Mouse (Mus musculus) G1E-ER4 (cell line): Measurements from ENCODE around the gene Gm43064. TPM values are rescaled to one million over a fixed set of nuclear protein-coding genes. Genes with fewer than 3 reads are reported as not detected.

Experiments
- GATA1 ChIP-seq: IDR thresholded peaks from one replicate; pipeline ENCODE4 v1.8.0; 2012; ENCODE audit warnings: low read length, inconsistent platforms
- polyA plus RNA-seq: library from polyadenylated mRNA; stranded (reverse); fragments of >175 nt; gene quantifications from 2 replicates; pipeline ENCODE4 v1.2.3, GENCODE M21; 2012

Gm43064 gene
- polyA plus RNA-seq, 1 experiment = 0.12 TPM

DNA sequence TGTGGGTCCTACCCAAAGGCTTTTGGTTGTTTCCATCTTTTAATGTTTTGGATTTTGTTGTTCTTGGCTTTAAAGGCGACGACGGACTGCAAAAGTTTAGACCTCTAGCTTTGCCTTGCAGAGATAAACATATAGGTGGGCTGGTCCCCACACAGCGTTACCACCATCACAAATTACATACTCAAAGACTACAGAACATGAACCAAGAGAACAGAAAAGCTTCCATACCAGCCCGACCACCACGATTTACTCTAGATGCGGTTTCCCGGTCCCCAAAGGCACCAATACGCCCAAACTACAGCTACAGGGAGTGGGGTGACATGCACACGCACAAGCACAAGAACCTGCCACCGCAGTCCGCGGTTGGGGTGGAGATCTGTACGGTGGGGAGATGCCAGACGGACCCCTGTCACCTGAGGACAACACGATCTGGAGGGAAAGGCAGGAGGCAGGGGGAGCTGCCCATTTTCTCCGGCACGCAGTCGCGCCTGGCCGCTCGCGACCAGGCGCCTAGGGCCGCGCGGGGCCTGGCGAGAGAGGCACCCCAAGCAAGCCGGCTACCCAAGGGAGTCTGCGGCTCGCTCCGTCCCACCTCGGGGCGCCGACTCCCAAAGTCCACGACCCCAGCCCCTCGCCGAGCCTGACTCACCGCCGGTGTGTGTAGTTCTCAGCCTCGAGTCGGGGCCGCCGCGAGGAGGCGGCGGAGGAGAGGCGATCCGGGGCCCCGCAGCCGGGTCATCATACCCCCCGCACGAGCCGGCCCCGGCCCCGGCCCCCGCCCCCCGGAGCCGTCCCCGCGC is 18.8 kb upstream of the Gm43064 start:
- no peak for TF ChIP-seq GATA1

GRCm38 (mm10) chr3:103791230-103792110 is 17.9 kb upstream of the Gm43064 start, which contains the start of gene Hipk1:
TSS of gene Hipk1 (minus strand) at chr3:103791563.
- no peak for TF ChIP-seq GATA1

- TF ChIP-seq GATA1 = no peak
Observed at GRCm38 (mm10) chr3:103792566-103792965, 16.8 kb upstream of the Gm43064 start.

- no peak for TF ChIP-seq GATA1
Observed at GRCm38 (mm10) chr3:103796389-103796788, 13.0 kb upstream of the Gm43064 start.

- peak; percentile 88 for TF ChIP-seq GATA1
Observed at GRCm38 (mm10) chr3:103799507-103799906, 9.9 kb upstream of the Gm43064 start.

- no peak for TF ChIP-seq GATA1
Observed at GRCm38 (mm10) chr3:103801631-103802531, 7.5 kb upstream of the Gm43064 start.

- TF ChIP-seq GATA1 = no peak
Observed at GRCm38 (mm10) chr3:103802861-103803260, 6.5 kb upstream of the Gm43064 start.

DNA sequence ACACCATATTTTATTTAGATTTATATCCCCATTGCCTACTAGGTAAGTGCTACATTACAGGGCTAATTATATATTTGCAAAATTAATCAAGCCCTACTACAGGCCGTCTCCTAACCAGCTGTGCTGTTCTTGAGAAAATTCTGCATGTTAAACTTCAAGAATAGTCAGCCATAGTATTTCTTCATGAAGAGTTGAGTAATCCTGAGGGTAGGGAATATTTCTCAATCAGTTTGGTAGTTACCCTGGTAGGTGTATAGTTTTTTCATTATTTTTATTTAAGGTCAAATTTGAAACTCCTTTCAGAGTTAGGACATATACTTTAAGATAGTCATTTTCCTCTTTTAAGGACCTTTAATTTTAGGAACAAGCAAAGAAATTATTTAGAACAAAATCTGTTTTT is 3.7 kb upstream of the Gm43064 start:
- TF ChIP-seq GATA1 = no peak

GRCm38 (mm10) chr3:103809799-103810150 is 402 bp downstream of the Gm43064 start:
- no peak for TF ChIP-seq GATA1

GRCm38 (mm10) chr3:103810967-103811366 is 1.6 kb downstream of the Gm43064 start:
- no peak for TF ChIP-seq GATA1

DNA sequence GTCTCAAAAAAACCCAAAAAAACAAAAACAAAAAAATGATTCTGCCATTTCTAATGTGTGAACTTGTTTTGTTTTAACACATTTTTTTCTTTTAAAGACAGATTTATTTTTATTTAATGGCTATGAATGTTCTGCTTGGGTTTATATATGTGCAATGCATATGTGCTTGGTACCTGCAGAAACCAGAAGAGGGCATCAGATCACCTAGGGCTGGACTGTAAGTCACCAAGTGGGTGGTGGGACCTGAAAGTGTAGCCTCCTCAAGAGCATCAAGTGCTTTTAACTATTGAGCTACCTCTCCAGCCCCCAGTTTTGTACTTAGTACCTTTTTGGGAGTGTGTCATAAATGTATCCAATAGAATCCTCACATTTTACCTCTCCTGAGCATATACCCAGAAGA is 18.2 kb downstream of the Gm43064 start:
- TF ChIP-seq GATA1 = no peak

GRCm38 (mm10) chr3:103829036-103829435 is 19.7 kb downstream of the Gm43064 start:
- no peak for TF ChIP-seq GATA1

- no peak for TF ChIP-seq GATA1
Observed at GRCm38 (mm10) chr3:103831146-103831545, 21.8 kb downstream of the Gm43064 start.

DNA sequence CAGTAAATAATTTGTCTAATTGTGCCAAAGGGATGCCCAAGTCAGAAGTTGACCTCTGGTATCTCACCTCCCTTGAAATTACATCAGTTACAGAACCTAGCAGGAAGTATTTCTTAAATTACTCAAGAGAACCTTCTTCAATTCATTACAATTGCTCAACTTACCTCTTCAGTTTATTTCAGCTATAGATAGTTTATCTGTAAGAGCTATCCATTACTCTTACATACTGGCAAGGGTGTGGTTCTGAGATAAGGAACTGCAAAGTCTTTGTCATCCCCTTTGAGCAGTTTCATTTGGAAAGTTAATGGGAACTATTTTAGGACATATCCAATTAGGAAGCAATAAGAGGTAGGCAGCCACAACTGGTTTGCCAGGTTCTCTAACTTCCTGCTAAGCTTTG is 23.1 kb downstream of the Gm43064 start, which contains the start of gene Bcl2l15:
Bcl2l15 (plus strand) TSS at position 176 of the 400 bp plus-strand sequence.
- TF ChIP-seq GATA1 = peak; percentile 53

- no peak for TF ChIP-seq GATA1
Observed at GRCm38 (mm10) chr3:103834001-103834400, 24.6 kb downstream of the Gm43064 start.
